Mouse (Mus musculus) lung, postnatal 0 days (tissue): ENCODE measurements around the gene Mosmo. TPM values are rescaled to one million over a fixed set of nuclear protein-coding genes. Genes with fewer than 3 reads are reported as not detected.

Source experiments
- ATAC-seq: fragments of 200-750 bp; cut with Nextera tagmentation; 2 replicates; pipeline ENCODE4 v1.8.0; 2017; ENCODE audit warnings: moderate library complexity
- DNase-seq: peaks from one replicate; pipeline ENCODE4 v3.0.0-alpha.2; 2016; ENCODE audit warnings: low spot score
- H3K27ac ChIP-seq: fragments of 300-500 bp; sonication (generic); 2 replicates; pipeline ENCODE4 v1.5.1; 2014; ENCODE audit warnings: antibody characterized with exemption, mild to moderate bottlenecking, low read length, mixed read lengths
- H3K27me3 ChIP-seq: fragments of 300-500 bp; sonication (generic); replicated peaks from 2 replicates; pipeline ENCODE4 v1.6.1; 2014; ENCODE audit warnings: low read length, mixed read lengths; ENCODE audit not compliant: insufficient read depth
- H3K36me3 ChIP-seq: fragments of 300-500 bp; sonication (generic); 2 replicates; pipeline ENCODE4 v1.6.1; 2014; ENCODE audit warnings: low read length, mixed read lengths; ENCODE audit not compliant: insufficient read depth
- H3K4me1 ChIP-seq: fragments of 300-500 bp; sonication (generic); 2 replicates; pipeline ENCODE4 v1.6.1; 2014; ENCODE audit warnings: antibody characterized with exemption, low read depth, low read length, mixed read lengths; ENCODE audit not compliant: insufficient read depth
- H3K4me2 ChIP-seq: fragments of 300-500 bp; sonication (generic); replicated peaks from 2 replicates; pipeline ENCODE4 v1.6.1; 2014; ENCODE audit warnings: low read depth, mild to moderate bottlenecking, low read length, moderate library complexity, mixed read lengths
- H3K4me3 ChIP-seq: fragments of 300-500 bp; sonication (generic); 2 replicates; pipeline ENCODE4 v1.5.1; 2014; ENCODE audit warnings: low read depth, low read length
- H3K9ac ChIP-seq: fragments of 300-500 bp; sonication (generic); replicated peaks from 2 replicates; pipeline ENCODE4 v1.6.1; 2014; ENCODE audit warnings: low read depth, mild to moderate bottlenecking
- H3K9me3 ChIP-seq: fragments of 300-500 bp; sonication (generic); 2 replicates; pipeline ENCODE4 v1.6.1; 2016; ENCODE audit warnings: low read length, mixed read lengths
- CTCF ChIP-seq: IDR thresholded peaks from 2 replicates; pipeline ENCODE4 v1.5.1; 2016; ENCODE audit warnings: antibody characterized with exemption, mild to moderate bottlenecking
- EP300 ChIP-seq: IDR thresholded peaks from 2 replicates; pipeline ENCODE4 v1.6.1; 2016; ENCODE audit warnings: antibody characterized with exemption, mild to moderate bottlenecking, control low read depth
- WGBS: fragments of 180-500 bp; shearing (Covaris S2); extraction: QIAGEN DNeasy Blood & Tissue Kit; methylation state at CpG from one replicate; pipeline ENCODE4 v1.1.7; 2014; 5-methylcytosine and 5-hydroxymethylcytosine counted together
- polyA plus RNA-seq: library from polyadenylated mRNA; unstranded; fragments of >200 nt; fragmentation: Nextera tagmentation; extraction: Ambion mirVana; gene quantifications from 2 replicates; pipeline ENCODE4 v1.2.1, GENCODE M21; 2015

The Mosmo gene
- polyA plus RNA-seq, 1 experiment from 2014 or later = 13.1 TPM

DNA sequence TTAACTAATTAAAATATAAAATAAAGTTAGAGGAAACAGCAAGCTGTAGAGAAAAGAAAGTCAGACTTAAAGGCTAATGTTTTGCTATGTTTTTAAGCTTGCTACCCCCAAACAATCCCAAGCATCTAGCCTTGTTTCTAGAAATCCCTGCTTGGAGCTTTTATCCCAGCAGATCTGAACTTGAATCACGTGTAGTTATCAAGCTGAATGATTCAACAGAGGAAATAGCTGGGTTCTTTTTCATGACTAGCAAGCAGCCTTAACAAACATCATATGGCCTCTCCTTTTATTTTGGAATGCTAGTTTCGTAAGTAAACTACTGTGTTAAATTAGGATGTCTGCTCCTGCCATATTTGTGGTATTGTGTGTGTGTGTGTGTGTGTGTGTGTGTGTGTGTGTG, 39.8 kb downstream of the Mosmo start:
- H3K4me1 ChIP-seq = no peaks in the 10 kb centered on the region
- 57% methylated on average over 2 of the region's 2 CpGs for WGBS
- no peaks in the 10 kb centered on the region for H3K27me3 ChIP-seq
- DNase-seq = no peak
- H3K9me3 ChIP-seq = no peaks in the 10 kb centered on the region
- no peak overlapping the region for H3K4me3 ChIP-seq
- no peak overlapping the region for H3K9ac ChIP-seq
- H3K36me3 ChIP-seq = no peaks in the 10 kb centered on the region
- TF ChIP-seq EP300 (no peak), CTCF (no peak)
- no peak for ATAC-seq
- H3K27ac ChIP-seq = no peak overlapping the region
- H3K4me2 ChIP-seq = no peak overlapping the region

DNA sequence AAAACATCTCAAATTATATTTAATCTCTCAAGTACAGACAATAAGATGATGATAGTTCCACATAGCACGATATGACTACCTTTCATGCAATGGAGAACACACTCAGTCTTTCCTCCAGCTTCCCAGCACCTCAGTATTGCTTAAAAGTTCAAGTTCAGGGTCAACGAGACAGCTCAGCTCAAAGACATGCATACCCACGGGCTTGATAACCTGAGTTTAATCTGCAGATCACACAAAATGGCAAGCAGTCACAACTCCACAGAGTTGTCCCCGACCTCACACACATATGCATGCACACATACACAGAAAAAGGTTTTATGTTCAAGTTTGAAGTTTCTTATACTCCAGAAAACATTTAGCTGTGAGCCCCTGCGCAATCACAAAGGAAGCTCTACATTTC, 43.6 kb downstream of the Mosmo start:
- no peaks in the 10 kb centered on the region for H3K36me3 ChIP-seq
- 77% methylated on average over 5 of the region's 5 CpGs for WGBS

DNA sequence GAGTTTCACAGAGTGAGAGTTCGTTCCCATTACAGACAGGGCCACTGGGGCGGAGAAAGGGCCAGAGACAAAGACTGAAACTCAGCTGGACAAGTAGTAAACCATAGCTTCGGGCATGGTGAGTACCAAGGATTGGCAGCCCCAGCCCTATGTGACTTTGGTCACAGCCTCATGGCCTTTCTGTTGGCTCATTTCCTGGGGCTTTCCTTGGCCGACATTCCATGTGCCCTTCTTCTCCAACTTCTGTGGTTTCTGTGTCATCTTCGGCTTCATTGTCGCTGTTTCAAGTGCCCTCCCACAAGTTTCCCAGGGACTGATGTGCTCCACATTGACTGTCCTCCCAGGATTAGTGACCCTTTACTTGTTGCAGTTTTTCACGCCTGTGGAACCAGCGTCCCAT, 44.0 kb downstream of the Mosmo start:
- Histone ChIP-seq H3K4me1 (no peaks in the 10 kb centered on the region), H3K27ac (no peak overlapping the region), H3K27me3 (no peaks in the 10 kb centered on the region), H3K4me2 (no peak overlapping the region), H3K4me3 (no peak overlapping the region), H3K9ac (no peak overlapping the region), H3K9me3 (no peaks in the 10 kb centered on the region), H3K36me3 (no peaks in the 10 kb centered on the region)
- TF ChIP-seq EP300 (no peak), CTCF (no peak)
- WGBS = 91% methylated on average over 8 of the region's 8 CpGs
- ATAC-seq = no peak
- no peak for DNase-seq

More for the DNA sequence above, 43.6 kb downstream of the Mosmo start:
- Histone ChIP-seq H3K4me3 (no peak overlapping the region), H3K27ac (no peak overlapping the region), H3K9me3 (no peaks in the 10 kb centered on the region), H3K4me1 (no peaks in the 10 kb centered on the region), H3K27me3 (no peaks in the 10 kb centered on the region), H3K9ac (no peak overlapping the region), H3K4me2 (no peak overlapping the region)
- ATAC-seq (no peak), DNase-seq (no peak)
- TF ChIP-seq EP300 = no peak
- no peak for TF ChIP-seq CTCF

DNA sequence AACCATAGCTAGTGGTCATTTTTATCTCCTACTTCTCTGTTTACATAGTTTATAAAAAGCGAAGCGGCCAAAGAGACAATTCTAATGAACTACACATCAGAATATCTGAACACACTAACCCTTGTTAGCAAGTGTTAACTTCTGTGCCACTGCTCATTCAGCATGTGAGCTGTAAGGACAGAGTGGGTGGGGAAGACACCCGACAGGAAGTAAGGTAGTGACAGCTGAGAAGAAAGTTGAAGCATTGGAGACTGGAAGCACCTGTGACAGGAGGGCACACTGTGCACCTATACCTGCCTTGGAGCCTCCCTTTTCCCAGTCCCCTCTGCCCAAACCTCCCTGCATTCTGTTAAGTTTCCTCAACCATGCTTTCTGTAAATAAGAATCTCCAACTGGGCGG, 44.6 kb downstream of the Mosmo start:
- WGBS = 80% methylated on average over 4 of the region's 4 CpGs
- no peak for DNase-seq
- ATAC-seq = no peak
- Histone ChIP-seq H3K36me3 (no peaks in the 10 kb centered on the region), H3K4me2 (no peak overlapping the region), H3K27ac (no peak overlapping the region), H3K4me1 (no peaks in the 10 kb centered on the region), H3K9ac (no peak overlapping the region), H3K9me3 (no peaks in the 10 kb centered on the region), H3K27me3 (no peaks in the 10 kb centered on the region), H3K4me3 (no peak overlapping the region)
- TF ChIP-seq CTCF (no peak), EP300 (no peak)

DNA sequence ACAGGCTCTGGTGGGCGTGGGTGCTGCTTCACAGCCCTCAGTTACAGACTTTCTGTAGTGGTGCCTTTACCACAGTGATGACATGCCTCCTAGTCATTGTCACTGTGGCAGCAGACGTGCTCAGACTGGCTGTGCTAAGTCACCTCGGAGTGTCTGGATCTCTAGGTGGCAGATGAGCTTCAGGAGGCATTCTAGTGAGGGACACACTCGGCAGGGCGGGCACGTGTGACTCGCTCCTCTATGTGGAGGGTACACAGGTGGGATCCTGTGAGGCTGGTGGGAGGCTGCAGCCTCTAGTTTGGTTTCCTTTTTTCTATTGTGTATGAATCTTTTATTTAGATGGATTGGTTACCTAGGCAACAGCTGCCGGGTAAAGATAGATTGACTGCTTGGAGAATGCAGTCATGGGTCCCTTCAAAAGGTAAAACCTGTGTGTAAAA, 45.4 kb downstream of the Mosmo start:
- WGBS = 79% methylated on average over 8 of the region's 8 CpGs
- no peaks in the 10 kb centered on the region for H3K27me3 ChIP-seq
- H3K4me1 ChIP-seq = no peaks in the 10 kb centered on the region
- TF ChIP-seq CTCF (no peak), EP300 (no peak)
- no peak for DNase-seq
- H3K9me3 ChIP-seq = no peaks in the 10 kb centered on the region
- H3K4me3 ChIP-seq = no peak overlapping the region
- H3K4me2 ChIP-seq = no peak overlapping the region
- ATAC-seq = no peak
- no peak overlapping the region for H3K9ac ChIP-seq
- no peaks in the 10 kb centered on the region for H3K36me3 ChIP-seq
- no peak overlapping the region for H3K27ac ChIP-seq

DNA sequence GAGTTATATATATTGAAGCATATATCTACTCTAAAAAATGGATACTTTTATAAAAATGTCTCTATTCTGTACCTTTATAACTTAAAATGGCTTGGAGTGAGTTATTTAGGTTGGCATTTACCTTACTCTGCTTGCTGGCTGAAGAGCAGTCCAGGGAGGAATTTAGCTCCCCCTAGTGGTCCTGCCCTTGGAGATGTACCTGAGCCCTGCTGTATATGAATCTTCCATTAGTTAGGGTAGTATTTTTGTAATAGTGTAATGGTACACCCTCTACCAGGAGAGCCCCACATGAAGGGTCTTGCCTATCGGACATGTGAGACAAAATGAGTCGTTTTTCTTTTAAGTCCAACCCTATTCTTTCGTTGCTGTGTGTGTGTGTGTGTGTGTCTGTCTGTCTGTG, 50.2 kb downstream of the Mosmo start:
- Histone ChIP-seq H3K27me3 (no peaks in the 10 kb centered on the region), H3K36me3 (no peaks in the 10 kb centered on the region), H3K9ac (no peak overlapping the region), H3K4me2 (no peak overlapping the region), H3K4me3 (no peak overlapping the region), H3K9me3 (no peaks in the 10 kb centered on the region), H3K27ac (no peak overlapping the region), H3K4me1 (no peaks in the 10 kb centered on the region; the same call in 1 of the 2 replicates)
- ATAC-seq (no peak; the same call in 1 of the 2 replicates), DNase-seq (peak; percentile 52)
- WGBS = 86% methylated on average over 3 of the region's 3 CpGs
- TF ChIP-seq CTCF = peak; percentile 76
- no peak for TF ChIP-seq EP300

DNA sequence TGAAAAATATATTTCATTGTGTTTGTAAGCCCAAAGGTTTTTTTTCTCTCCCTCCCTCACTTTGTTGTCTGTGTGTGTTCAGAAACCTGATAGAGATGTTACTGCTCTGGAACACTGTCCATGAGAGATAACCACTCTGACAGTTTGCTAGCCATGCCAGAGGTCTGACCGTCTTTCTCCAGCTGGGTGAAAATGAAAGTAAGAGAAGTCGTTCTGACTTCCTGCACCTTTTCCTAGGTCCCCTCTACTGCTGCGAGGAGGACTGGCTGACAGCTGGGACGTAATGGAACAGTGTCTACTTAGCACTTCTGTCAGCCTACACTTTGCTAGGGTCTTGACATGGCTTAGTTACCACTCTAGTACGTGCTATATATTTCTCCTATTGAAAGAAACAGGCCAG, 52.2 kb downstream of the Mosmo start:
- H3K4me1 ChIP-seq = no peaks in the 10 kb centered on the region; the same call in 1 of the 2 replicates
- no peak for TF ChIP-seq CTCF
- TF ChIP-seq EP300 = no peak
- no peaks in the 10 kb centered on the region for H3K9me3 ChIP-seq
- H3K4me3 ChIP-seq = no peak overlapping the region
- whole genome bisulfite sequencing = 52% methylated on average over 5 of the region's 5 CpGs
- H3K4me2 ChIP-seq = no peak overlapping the region
- no peak overlapping the region for H3K9ac ChIP-seq
- H3K36me3 ChIP-seq = no peaks in the 10 kb centered on the region
- peak; percentile 25 for DNase-seq
- ATAC-seq = no peak
- no peak overlapping the region for H3K27ac ChIP-seq
- no peaks in the 10 kb centered on the region for H3K27me3 ChIP-seq
